In the genomic region with DNA sequence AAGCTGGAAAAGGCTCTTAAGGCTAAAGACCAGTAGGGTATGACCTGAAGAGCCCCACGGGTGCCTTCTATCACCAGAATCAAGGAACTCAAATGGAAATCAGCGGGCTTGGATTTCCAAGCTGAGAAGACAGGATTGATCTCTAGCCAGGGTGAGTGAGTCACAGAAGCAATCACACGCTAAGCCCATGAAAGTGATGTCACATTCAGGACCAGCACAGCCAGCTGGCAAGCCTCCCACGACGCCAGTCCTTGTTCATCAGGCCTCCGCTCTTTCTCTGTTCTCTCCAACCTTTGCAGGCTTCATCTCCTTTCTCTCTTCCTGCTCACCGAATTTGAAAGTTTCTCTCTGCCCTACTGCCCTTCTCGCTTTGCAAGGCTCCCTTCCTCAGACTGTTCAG, we compare ENCODE assay signal across 8 mouse cellular contexts.
DNase-seq lines count a peak whose midpoint lies in the region; ATAC-seq and TF ChIP-seq lines count a peak whose summit lies in the region.

No protein-coding gene starts in this region.

- no peaks in the 10 kb centered on the region; the same call in 1 of the 2 replicates for H3K27me3 ChIP-seq in midbrain, postnatal 0 days (ENCODE audit: insufficient read depth, low read length)
- peaks cover 10% of the 10 kb centered on the region; the same call in 1 of the 2 replicates for H3K27me3 ChIP-seq in midbrain, embryonic 15.5 days (replicated peaks)
- H3K27me3 ChIP-seq in hindbrain, embryonic 16.5 days (replicated peaks; ENCODE audit: control insufficient read depth, insufficient read depth, low read length), result no peaks in the 10 kb centered on the region

- TF ChIP-seq POLR2A in lung, adult 2 months (IDR thresholded peaks at IDR 0.05; ENCODE audit: borderline replicate concordance, extremely low read depth, low read depth, low read length), result no peak

- H3K4me3 ChIP-seq in midbrain, postnatal 0 days (ENCODE audit: low read depth, low read length), result no peak overlapping the region
- no peak overlapping the region for H3K4me3 ChIP-seq in midbrain, embryonic 15.5 days
- no peak overlapping the region for H3K4me3 ChIP-seq in lung, adult 2 months (replicated peaks; ENCODE audit: extremely low read depth, low read depth, low read length)
- H3K4me3 ChIP-seq in hindbrain, embryonic 16.5 days (ENCODE audit: low read length), result no peak overlapping the region

- no peak overlapping the region for H3K9ac ChIP-seq in midbrain, postnatal 0 days (replicated peaks; ENCODE audit: low read length, poor library complexity, severe bottlenecking)
- H3K9ac ChIP-seq in midbrain, embryonic 15.5 days, result no peak overlapping the region
- H3K9ac ChIP-seq in hindbrain, embryonic 16.5 days (ENCODE audit: low read depth, low read length), result no peak overlapping the region

- no peaks in the 10 kb centered on the region for H3K9me3 ChIP-seq in midbrain, postnatal 0 days (ENCODE audit: low read length)
- no peaks in the 10 kb centered on the region for H3K9me3 ChIP-seq in midbrain, embryonic 15.5 days
- no peaks in the 10 kb centered on the region for H3K9me3 ChIP-seq in hindbrain, embryonic 16.5 days (ENCODE audit: control insufficient read depth, low read length)

- no peaks in the 10 kb centered on the region for H3K4me1 ChIP-seq in midbrain, postnatal 0 days (ENCODE audit: insufficient read depth, low read length)
- H3K4me1 ChIP-seq in midbrain, embryonic 15.5 days, result peaks cover 3% of the 10 kb centered on the region
- H3K4me1 ChIP-seq in lung, adult 2 months (ENCODE audit: control insufficient read depth, insufficient read depth, low read length), result no peaks in the 10 kb centered on the region
- peaks cover 2% of the 10 kb centered on the region for H3K4me1 ChIP-seq in hindbrain, embryonic 16.5 days (ENCODE audit: control insufficient read depth, insufficient read depth, low read depth, low read length)

- H3K36me3 ChIP-seq in midbrain, postnatal 0 days (ENCODE audit: insufficient read depth, low read length), result no peaks in the 10 kb centered on the region
- H3K36me3 ChIP-seq in midbrain, embryonic 15.5 days (replicated peaks), result no peaks in the 10 kb centered on the region
- H3K36me3 ChIP-seq in hindbrain, embryonic 16.5 days (ENCODE audit: control insufficient read depth, insufficient read depth, low read length), result no peaks in the 10 kb centered on the region

- ATAC-seq in midbrain, postnatal 0 days (ENCODE audit: low FRiP score), result no peak
- ATAC-seq in midbrain, embryonic 15.5 days (replicated peaks), result no peak
- no peak for ATAC-seq in hindbrain, embryonic 16.5 days

- no peak overlapping the region for H3K4me2 ChIP-seq in midbrain, postnatal 0 days (ENCODE audit: low read depth, low read length, poor library complexity, severe bottlenecking)
- no peak overlapping the region for H3K4me2 ChIP-seq in midbrain, embryonic 15.5 days
- H3K4me2 ChIP-seq in hindbrain, embryonic 16.5 days (ENCODE audit: low read length), result no peak overlapping the region

- DNase-seq in cerebellum, adult 18-20 months, result peak; percentile 8 to 9
- DNase-seq in cerebellum, adult 9-10 months, result no peak
- DNase-seq in midbrain, postnatal 0 days (ENCODE audit: low spot score), result peak; percentile 51
- DNase-seq in lung, adult 2 months, result peak; percentile 14
- peak; percentile 33 to 72 for DNase-seq in urinary bladder, postnatal 4 days (ENCODE audit: low spot score in 2 of 2)
- DNase-seq in liver, result no peak

- no peak for TF ChIP-seq CTCF in midbrain, postnatal 0 days (IDR thresholded peaks at IDR 0.05)
- TF ChIP-seq CTCF in lung, adult 2 months (IDR thresholded peaks at IDR 0.05; ENCODE audit: insufficient read depth, low read length), result no peak

- 40% methylated on average over 8 of the region's 8 CpGs for WGBS in midbrain, postnatal 0 days
- WGBS in midbrain, embryonic 15.5 days, result 55% methylated on average over 8 of the region's 8 CpGs
- 55% methylated on average over 8 of the region's 8 CpGs for WGBS in lung, adult 2 months
- 49% methylated on average over 7 of the region's 8 CpGs for WGBS in hindbrain, embryonic 16.5 days

- no peak overlapping the region for H3K27ac ChIP-seq in midbrain, postnatal 0 days (ENCODE audit: low read depth, low read length)
- no peak overlapping the region for H3K27ac ChIP-seq in midbrain, embryonic 15.5 days
- no peak overlapping the region for H3K27ac ChIP-seq in hindbrain, embryonic 16.5 days (ENCODE audit: low read depth, low read length)

Comparison
In these comparisons a context has a peak if more than half of its experiments do, and no peak if none do; other contexts are left out.
1. DNase-seq: peak in cerebellum, adult 18-20 months (2 of 2), midbrain, postnatal 0 days (single experiment), lung, adult 2 months (single experiment) and urinary bladder, postnatal 4 days (2 of 2); none in cerebellum, adult 9-10 months (single experiment) and liver (single experiment).